Mouse (Mus musculus): ENCODE results near the gene Clybl. TPM values are rescaled to one million over a fixed set of nuclear protein-coding genes. Genes with fewer than 3 reads are reported as not detected.
A peak's percentile ranks its signal among the peaks of the same experiment; 100 is the strongest.

The Clybl gene
- polyA plus RNA-seq, 1 experiment from 2014 or later, result 76.8 TPM

- H3K4me1 ChIP-seq (ENCODE audit: control insufficient read depth, insufficient read depth, low read length), result peaks cover 8% of the 10 kb centered on the region; the same call in 1 of the 2 replicates
- H3K36me3 ChIP-seq (ENCODE audit: control insufficient read depth, insufficient read depth, low read length), result no peaks in the 10 kb centered on the region
- no peak overlapping the region for H3K4me3 ChIP-seq (ENCODE audit: low read depth, low read length)
- ATAC-seq (replicated peaks; ENCODE audit: insufficient number of reproducible peaks, low FRiP score, low TSS enrichment), result no peak
- no peak overlapping the region for H3K9ac ChIP-seq (ENCODE audit: low read depth, low read length)
- 78% methylated on average over 7 of the region's 7 CpGs for WGBS (ENCODE audit: insufficient replicate concordance)
- no peak overlapping the region for H3K4me2 ChIP-seq
- no peaks in the 10 kb centered on the region for H3K9me3 ChIP-seq (replicated peaks; ENCODE audit: control insufficient read depth, low read length)
- H3K27ac ChIP-seq (ENCODE audit: low read depth, low read length), result no peak overlapping the region
- H3K27me3 ChIP-seq (ENCODE audit: control insufficient read depth, insufficient read depth, low read length), result peaks cover 44% of the 10 kb centered on the region
Observed at GRCm38 (mm10) chr14:122404596-122405154, 223.2 kb downstream of the Clybl start.

GRCm38 (mm10) chr14:122405236-122405635 is 223.7 kb downstream of the Clybl start:
- Histone ChIP-seq H3K4me3 (ENCODE audit: low read depth, low read length) (no peak overlapping the region), H3K4me1 (ENCODE audit: control insufficient read depth, insufficient read depth, low read length) (peaks cover 8% of the 10 kb centered on the region; the same call in 1 of the 2 replicates), H3K27ac (ENCODE audit: low read depth, low read length) (no peak overlapping the region), H3K27me3 (ENCODE audit: control insufficient read depth, insufficient read depth, low read length) (peaks cover 49% of the 10 kb centered on the region), H3K9me3 (replicated peaks; ENCODE audit: control insufficient read depth, low read length) (no peaks in the 10 kb centered on the region), H3K36me3 (ENCODE audit: control insufficient read depth, insufficient read depth, low read length) (no peaks in the 10 kb centered on the region), H3K4me2 (no peak overlapping the region), H3K9ac (ENCODE audit: low read depth, low read length) (no peak overlapping the region)
- ATAC-seq (replicated peaks; ENCODE audit: insufficient number of reproducible peaks, low FRiP score, low TSS enrichment), result no peak
- 65% methylated on average over 12 of the region's 12 CpGs for WGBS (ENCODE audit: insufficient replicate concordance)

GRCm38 (mm10) chr14:122405897-122406540 is 224.5 kb downstream of the Clybl start:
- H3K9me3 ChIP-seq (replicated peaks; ENCODE audit: control insufficient read depth, low read length), result no peaks in the 10 kb centered on the region
- peak overlapping the region; percentile 81 for H3K4me2 ChIP-seq
- no peak overlapping the region for H3K27ac ChIP-seq (ENCODE audit: low read depth, low read length)
- ATAC-seq (replicated peaks; ENCODE audit: insufficient number of reproducible peaks, low FRiP score, low TSS enrichment), result no peak
- no peaks in the 10 kb centered on the region for H3K36me3 ChIP-seq (ENCODE audit: control insufficient read depth, insufficient read depth, low read length)
- peak overlapping the region; percentile 47; the same call in 1 of the 2 replicates for H3K9ac ChIP-seq (ENCODE audit: low read depth, low read length)
- WGBS (ENCODE audit: insufficient replicate concordance), result 2% methylated on average over 18 of the region's 18 CpGs
- H3K27me3 ChIP-seq (ENCODE audit: control insufficient read depth, insufficient read depth, low read length), result peaks cover 50% of the 10 kb centered on the region
- H3K4me1 ChIP-seq (ENCODE audit: control insufficient read depth, insufficient read depth, low read length), result peaks cover 8% of the 10 kb centered on the region; the same call in 1 of the 2 replicates
- peak overlapping the region; percentile 42 for H3K4me3 ChIP-seq (ENCODE audit: low read depth, low read length)

- no peak overlapping the region for H3K27ac ChIP-seq (ENCODE audit: low read depth, low read length)
- peak overlapping the region; percentile 42 for H3K4me3 ChIP-seq (ENCODE audit: low read depth, low read length)
- no peaks in the 10 kb centered on the region for H3K36me3 ChIP-seq (ENCODE audit: control insufficient read depth, insufficient read depth, low read length)
- peaks cover 50% of the 10 kb centered on the region for H3K27me3 ChIP-seq (ENCODE audit: control insufficient read depth, insufficient read depth, low read length)
- no peak for ATAC-seq (replicated peaks; ENCODE audit: insufficient number of reproducible peaks, low FRiP score, low TSS enrichment)
- WGBS (ENCODE audit: insufficient replicate concordance), result 3% methylated on average over 58 of the region's 58 CpGs
- peaks cover 8% of the 10 kb centered on the region; the same call in 1 of the 2 replicates for H3K4me1 ChIP-seq (ENCODE audit: control insufficient read depth, insufficient read depth, low read length)
- H3K9ac ChIP-seq (ENCODE audit: low read depth, low read length), result peak overlapping the region; percentile 47; the same call in 1 of the 2 replicates
- peak overlapping the region; percentile 81 for H3K4me2 ChIP-seq
- H3K9me3 ChIP-seq (replicated peaks; ENCODE audit: control insufficient read depth, low read length), result no peaks in the 10 kb centered on the region
Observed at GRCm38 (mm10) chr14:122406541-122407219, 225.2 kb downstream of the Clybl start.

DNA sequence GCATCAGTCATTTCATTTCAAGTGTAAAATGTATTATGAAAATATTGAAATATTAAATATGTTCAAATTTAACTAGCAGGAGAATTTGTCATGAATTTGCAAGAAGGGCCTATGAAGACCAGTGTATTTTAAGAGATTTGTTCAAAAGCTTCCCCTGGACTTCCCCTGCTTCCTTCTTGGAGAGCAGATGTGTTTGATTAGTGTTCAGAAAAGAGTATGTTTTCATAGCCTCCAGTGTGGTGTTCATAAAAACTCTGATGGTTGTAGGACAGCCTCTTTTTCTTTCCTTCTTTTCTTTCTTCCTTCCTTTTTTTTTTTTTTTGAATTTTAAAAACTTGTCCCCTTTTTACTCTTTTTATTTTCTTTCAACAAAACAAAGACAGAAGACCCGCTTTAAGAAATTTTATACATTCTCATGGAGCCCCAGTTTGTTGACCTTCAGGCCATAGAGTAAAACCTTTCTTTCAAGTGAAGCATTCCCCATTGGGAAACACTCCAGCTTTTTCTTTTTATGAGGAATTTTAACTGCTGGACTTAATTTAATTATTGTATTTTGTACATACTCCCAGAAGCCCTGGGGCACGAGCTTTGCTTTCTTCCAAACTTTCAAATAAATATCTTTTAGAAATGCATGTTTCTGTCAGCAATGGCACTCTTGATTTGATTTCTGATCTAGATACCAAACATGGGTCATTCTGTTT is 231.5 kb downstream of the Clybl start:
- Histone ChIP-seq H3K27me3 (ENCODE audit: control insufficient read depth, insufficient read depth, low read length) (peaks cover 16% of the 10 kb centered on the region), H3K9ac (ENCODE audit: low read depth, low read length) (no peak overlapping the region), H3K4me2 (no peak overlapping the region), H3K27ac (ENCODE audit: low read depth, low read length) (no peak overlapping the region), H3K36me3 (ENCODE audit: control insufficient read depth, insufficient read depth, low read length) (no peaks in the 10 kb centered on the region), H3K4me3 (ENCODE audit: low read depth, low read length) (no peak overlapping the region), H3K9me3 (replicated peaks; ENCODE audit: control insufficient read depth, low read length) (no peaks in the 10 kb centered on the region), H3K4me1 (ENCODE audit: control insufficient read depth, insufficient read depth, low read length) (no peaks in the 10 kb centered on the region)
- WGBS (ENCODE audit: insufficient replicate concordance), result 80% methylated on average over 2 of the region's 2 CpGs
- ATAC-seq (replicated peaks; ENCODE audit: insufficient number of reproducible peaks, low FRiP score, low TSS enrichment), result no peak

- WGBS (ENCODE audit: insufficient replicate concordance), result 74% methylated on average over 2 of the region's 2 CpGs
Observed at GRCm38 (mm10) chr14:122413542-122413928, 232.0 kb downstream of the Clybl start.

GRCm38 (mm10) chr14:122414786-122415185 is 233.3 kb downstream of the Clybl start:
- H3K27me3 ChIP-seq (ENCODE audit: control insufficient read depth, insufficient read depth, low read length), result peaks cover 5% of the 10 kb centered on the region
- H3K36me3 ChIP-seq (ENCODE audit: control insufficient read depth, insufficient read depth, low read length), result no peaks in the 10 kb centered on the region
- 84% methylated on average over 2 of the region's 2 CpGs for WGBS (ENCODE audit: insufficient replicate concordance)
- H3K4me3 ChIP-seq (ENCODE audit: low read depth, low read length), result no peak overlapping the region
- H3K27ac ChIP-seq (ENCODE audit: low read depth, low read length), result no peak overlapping the region
- no peak overlapping the region for H3K4me2 ChIP-seq
- H3K4me1 ChIP-seq (ENCODE audit: control insufficient read depth, insufficient read depth, low read length), result no peaks in the 10 kb centered on the region
- no peak overlapping the region for H3K9ac ChIP-seq (ENCODE audit: low read depth, low read length)
- H3K9me3 ChIP-seq (replicated peaks; ENCODE audit: control insufficient read depth, low read length), result no peaks in the 10 kb centered on the region
- ATAC-seq (replicated peaks; ENCODE audit: insufficient number of reproducible peaks, low FRiP score, low TSS enrichment), result no peak

More at GRCm38 (mm10) chr14:122413542-122413928, 232.0 kb downstream of the Clybl start:
- Histone ChIP-seq H3K27me3 (ENCODE audit: control insufficient read depth, insufficient read depth, low read length) (peaks cover 10% of the 10 kb centered on the region), H3K27ac (ENCODE audit: low read depth, low read length) (no peak overlapping the region), H3K36me3 (ENCODE audit: control insufficient read depth, insufficient read depth, low read length) (no peaks in the 10 kb centered on the region), H3K4me3 (ENCODE audit: low read depth, low read length) (no peak overlapping the region), H3K4me1 (ENCODE audit: control insufficient read depth, insufficient read depth, low read length) (no peaks in the 10 kb centered on the region), H3K9ac (ENCODE audit: low read depth, low read length) (no peak overlapping the region), H3K9me3 (replicated peaks; ENCODE audit: control insufficient read depth, low read length) (no peaks in the 10 kb centered on the region), H3K4me2 (no peak overlapping the region)
- ATAC-seq (replicated peaks; ENCODE audit: insufficient number of reproducible peaks, low FRiP score, low TSS enrichment), result no peak

DNA sequence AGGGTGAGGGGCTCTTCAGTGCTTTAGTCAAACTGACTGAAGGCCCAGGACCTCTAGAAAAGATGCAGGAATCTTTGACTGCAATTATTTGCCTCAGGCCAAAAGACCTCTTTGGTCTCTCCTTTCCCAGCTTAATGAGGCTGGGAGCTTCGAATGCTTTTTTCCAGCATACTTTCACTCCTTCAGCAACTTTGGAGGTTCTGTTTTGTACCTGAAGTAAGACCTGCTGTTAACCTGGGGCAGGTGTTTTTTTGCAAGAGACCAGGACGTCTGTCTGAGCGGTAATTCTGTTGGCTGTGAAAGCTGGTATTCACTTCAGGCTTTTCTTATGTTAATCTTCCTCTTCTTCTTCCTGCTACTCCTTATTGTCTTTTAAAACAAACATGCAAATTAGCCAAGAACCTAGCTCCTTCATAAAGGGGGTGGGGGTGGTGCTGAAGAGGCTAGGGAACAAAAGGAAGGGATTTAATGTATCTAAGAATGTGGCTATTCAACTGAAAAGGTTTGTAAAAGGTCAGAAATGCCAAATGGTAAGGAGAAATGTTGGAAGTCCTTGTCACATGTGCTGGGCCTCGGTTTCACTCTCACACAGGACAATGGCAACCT is 234.8 kb downstream of the Clybl start:
- ATAC-seq (replicated peaks; ENCODE audit: insufficient number of reproducible peaks, low FRiP score, low TSS enrichment), result no peak
- WGBS (ENCODE audit: insufficient replicate concordance), result 36% methylated on average over 4 of the region's 4 CpGs
- no peaks in the 10 kb centered on the region for H3K4me1 ChIP-seq (ENCODE audit: control insufficient read depth, insufficient read depth, low read length)

More for the DNA sequence above, 234.8 kb downstream of the Clybl start:
- no peaks in the 10 kb centered on the region for H3K36me3 ChIP-seq (ENCODE audit: control insufficient read depth, insufficient read depth, low read length)
- H3K9ac ChIP-seq (ENCODE audit: low read depth, low read length), result no peak overlapping the region
- no peaks in the 10 kb centered on the region for H3K9me3 ChIP-seq (replicated peaks; ENCODE audit: control insufficient read depth, low read length)
- H3K27ac ChIP-seq (ENCODE audit: low read depth, low read length), result no peak overlapping the region
- no peak overlapping the region for H3K4me3 ChIP-seq (ENCODE audit: low read depth, low read length)
- no peak overlapping the region for H3K4me2 ChIP-seq
- no peaks in the 10 kb centered on the region; the same call in 1 of the 2 replicates for H3K27me3 ChIP-seq (ENCODE audit: control insufficient read depth, insufficient read depth, low read length)
